Mouse (Mus musculus): ENCODE measurements around the gene Nxph1.

The Nxph1 gene

GRCm38 (mm10) chr6:8948131-8948470 is at the start of gene Nxph1:
Nxph1 (plus strand) TSS chr6:8948431.
- no peak for DNase-seq (ENCODE audit: low read depth, low spot score)

DNA sequence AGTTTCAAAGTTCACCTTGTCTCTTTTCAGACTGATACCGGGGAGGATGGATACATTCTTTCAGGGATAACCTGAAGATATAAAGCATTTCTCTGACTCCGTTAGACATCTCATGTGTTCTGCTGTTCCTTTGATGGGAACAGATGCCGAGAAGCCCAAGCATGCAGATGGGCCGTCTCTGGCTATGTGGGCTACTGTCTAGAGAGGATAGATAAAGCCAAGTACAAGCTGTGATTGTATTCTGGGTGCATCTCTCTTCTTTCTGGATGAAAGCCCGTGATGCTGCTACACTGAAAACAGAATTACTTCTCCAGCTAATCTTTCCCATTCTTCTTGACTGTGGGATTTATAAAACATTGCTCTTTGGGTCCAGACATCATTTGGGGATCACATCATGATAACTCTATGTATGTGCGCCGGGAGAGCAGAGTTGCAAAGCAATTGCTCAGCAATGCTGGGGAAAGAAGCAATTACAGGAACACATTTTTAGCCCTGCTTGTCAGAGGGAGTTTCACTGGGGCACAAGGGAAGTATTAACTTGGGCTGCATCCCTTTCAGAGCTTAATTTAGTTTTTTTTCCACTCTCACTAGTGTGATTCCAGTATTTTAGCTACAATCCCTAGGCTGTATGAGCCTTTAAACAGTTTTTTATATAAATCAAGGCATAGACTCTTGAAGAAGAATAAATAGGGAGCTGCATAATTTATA is 48.1 kb upstream of the Nxph1 start:
- DNase-seq (ENCODE audit: low read depth, low spot score) = no peak

- no peak for DNase-seq (ENCODE audit: low read depth, low spot score)
Measured at GRCm38 (mm10) chr6:8900729-8901122, 47.5 kb upstream of the Nxph1 start.

- DNase-seq (ENCODE audit: low read depth, low spot score) = no peak
Measured at GRCm38 (mm10) chr6:8907917-8908316, 40.3 kb upstream of the Nxph1 start.

DNA sequence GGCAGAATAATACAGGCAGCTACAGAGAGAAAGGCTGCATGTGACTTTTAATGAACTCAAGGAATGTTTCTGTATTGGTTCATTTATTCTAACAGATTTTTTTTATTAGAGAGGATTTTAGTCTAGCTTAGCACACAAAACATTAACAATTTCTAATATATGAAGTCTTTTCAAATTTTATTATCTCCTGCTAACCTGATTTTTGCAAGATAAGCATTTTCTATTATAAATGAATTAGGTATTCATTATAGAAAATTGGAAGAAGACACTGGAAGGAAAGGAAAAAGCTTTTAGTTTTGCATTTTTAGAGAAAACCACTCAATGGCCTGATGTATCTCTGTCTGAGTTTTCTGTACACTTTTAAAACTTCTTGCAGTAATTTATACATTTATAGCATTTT is 34.8 kb upstream of the Nxph1 start:
- no peak for DNase-seq (ENCODE audit: low read depth, low spot score)

- DNase-seq (ENCODE audit: low read depth, low spot score) = no peak
Measured at GRCm38 (mm10) chr6:8914682-8915081, 33.5 kb upstream of the Nxph1 start.

DNA sequence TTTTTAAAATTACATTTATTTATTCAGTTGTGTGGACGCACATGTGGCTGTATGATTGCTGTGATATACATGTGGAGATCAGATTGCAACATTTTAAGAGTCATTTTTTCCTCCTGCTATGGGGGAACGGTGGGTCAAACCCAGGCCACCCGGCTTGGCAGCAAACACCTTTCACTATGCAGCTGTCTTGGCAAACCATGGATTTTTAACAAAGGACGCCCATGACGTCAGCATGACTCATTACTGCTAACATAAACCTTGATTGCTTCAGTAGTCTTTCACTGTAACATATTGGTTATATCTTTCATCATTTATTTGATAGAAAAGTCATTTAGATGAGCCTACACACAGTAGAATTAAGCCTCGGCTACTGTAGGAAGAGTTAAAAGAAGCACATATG is 23.8 kb upstream of the Nxph1 start:
- no peak for DNase-seq (ENCODE audit: low read depth, low spot score)

GRCm38 (mm10) chr6:8935241-8935640 is 13.0 kb upstream of the Nxph1 start:
- DNase-seq (ENCODE audit: low read depth, low spot score) = no peak

DNA sequence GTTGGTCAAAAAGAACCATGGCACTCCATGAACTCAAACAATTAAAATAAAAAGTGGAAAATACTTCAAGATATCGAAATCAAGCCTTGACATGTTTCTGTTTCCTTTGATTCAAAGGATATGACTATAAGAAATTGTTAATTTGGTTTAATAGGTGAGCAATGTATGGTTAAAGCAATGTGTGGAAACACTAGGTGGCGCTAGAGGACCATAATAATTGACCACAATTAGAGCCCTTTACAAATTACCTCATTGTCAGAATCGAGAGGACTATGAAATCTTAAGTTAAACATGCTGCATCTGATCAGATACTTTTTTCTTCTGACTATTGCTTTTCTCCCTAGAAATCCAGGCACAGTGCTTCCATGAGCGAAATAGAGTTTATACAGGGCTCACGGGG is 12.5 kb upstream of the Nxph1 start:
- DNase-seq (ENCODE audit: low read depth, low spot score) = peak; percentile 74

- DNase-seq (ENCODE audit: low read depth, low spot score) = no peak
Measured at GRCm38 (mm10) chr6:8936168-8936567, 12.1 kb upstream of the Nxph1 start.

DNA sequence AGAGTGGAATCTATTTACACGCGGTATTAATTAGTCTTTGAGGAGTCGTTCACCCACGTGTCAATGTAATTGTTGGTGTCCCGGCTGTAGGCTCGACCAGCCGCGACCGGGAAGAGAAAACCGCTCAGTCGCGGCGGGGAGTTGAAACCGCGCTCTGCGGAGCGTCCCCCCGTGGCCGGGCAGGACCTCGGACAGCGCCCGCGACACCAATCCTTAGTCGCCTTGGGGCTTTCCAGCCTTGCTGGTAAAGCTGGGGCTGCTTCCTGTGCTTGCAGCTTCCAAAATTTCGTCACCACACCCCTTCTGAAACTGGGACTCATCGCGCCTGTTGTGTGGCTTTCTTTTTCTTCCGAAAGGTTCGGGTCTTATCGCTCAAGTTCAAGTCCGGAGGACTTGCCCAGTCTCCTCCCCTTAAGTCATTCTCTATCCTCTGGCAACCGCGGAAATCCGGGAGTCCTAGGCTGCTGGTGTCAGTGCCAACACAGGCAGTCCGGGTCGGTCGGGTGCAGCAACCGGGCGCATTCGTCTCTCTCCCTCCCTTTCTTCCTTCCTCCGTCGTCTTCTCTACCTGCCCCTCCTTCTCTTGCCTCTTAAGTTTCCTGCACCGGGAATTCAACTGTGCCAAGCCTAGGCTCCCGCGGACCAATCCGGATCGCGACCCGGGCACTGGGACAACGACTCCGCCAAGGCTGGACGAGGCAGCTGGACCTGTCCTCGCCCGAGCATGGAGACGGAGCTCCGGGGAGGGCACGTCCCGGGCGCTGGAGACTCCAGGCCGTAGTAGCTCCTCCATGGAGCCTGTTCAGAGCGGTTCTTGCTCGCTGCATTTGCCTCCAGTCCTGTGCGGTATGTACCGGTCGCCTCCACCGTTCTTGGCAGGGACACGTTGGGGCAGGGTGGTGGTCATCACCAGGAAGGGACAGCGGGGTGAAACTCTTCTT is 510 bp downstream of the Nxph1 start:
- DNase-seq (ENCODE audit: low read depth, low spot score) = peak; percentile 72

DNA sequence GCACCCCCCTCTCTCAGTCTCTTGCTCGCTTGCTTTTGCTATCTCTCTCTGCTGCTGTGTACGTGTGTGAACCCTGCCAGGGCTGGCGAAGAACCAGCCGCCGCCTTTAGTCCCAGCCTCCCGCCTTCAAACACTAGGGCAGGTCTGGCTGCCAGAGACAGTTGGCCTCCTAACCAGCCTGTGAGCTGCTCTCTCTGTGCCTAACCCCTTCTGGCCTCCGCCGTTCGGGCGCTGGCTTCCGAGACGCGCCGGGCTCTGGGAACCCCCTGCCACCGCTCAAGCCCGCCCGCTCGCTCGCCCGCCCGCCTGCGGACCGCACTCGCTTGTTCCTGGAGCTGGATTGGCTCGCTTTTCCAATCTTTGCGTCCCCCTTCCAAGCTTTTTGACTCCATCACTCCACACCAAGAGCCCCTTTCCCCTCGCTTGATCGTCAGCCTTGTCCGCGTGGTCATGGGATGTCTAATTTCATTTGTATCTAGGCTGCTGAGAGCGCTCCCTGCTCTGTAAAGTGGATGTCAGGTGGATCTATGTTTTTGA is 1.5 kb downstream of the Nxph1 start:
- no peak for DNase-seq (ENCODE audit: low read depth, low spot score)

- DNase-seq (ENCODE audit: low read depth, low spot score) = no peak
Measured at GRCm38 (mm10) chr6:8950611-8951325, 2.5 kb downstream of the Nxph1 start.

- peak; percentile 84 for DNase-seq (ENCODE audit: low read depth, low spot score)
Measured at GRCm38 (mm10) chr6:8951326-8951695, 3.1 kb downstream of the Nxph1 start.

- no peak for DNase-seq (ENCODE audit: low read depth, low spot score)
Measured at GRCm38 (mm10) chr6:8951884-8952590, 3.8 kb downstream of the Nxph1 start.

- DNase-seq (ENCODE audit: low read depth, low spot score) = no peak
Measured at GRCm38 (mm10) chr6:8955817-8956529, 7.7 kb downstream of the Nxph1 start.

GRCm38 (mm10) chr6:8956743-8957528 is 8.7 kb downstream of the Nxph1 start:
- no peak for DNase-seq (ENCODE audit: low read depth, low spot score)

- peak; percentile 80 for DNase-seq (ENCODE audit: low read depth, low spot score)
Measured at GRCm38 (mm10) chr6:8957529-8957887, 9.3 kb downstream of the Nxph1 start.

- peak; percentile 46 for DNase-seq (ENCODE audit: low read depth, low spot score)
Measured at GRCm38 (mm10) chr6:8958081-8958919, 10.1 kb downstream of the Nxph1 start.
